Mouse (Mus musculus) cerebellum, adult 9-10 months (tissue): ENCODE results near the gene Habp4.

Source experiments
- DNase-seq: peaks from one replicate; pipeline ENCODE4 v3.0.0; 2022

The Habp4 gene

DNA sequence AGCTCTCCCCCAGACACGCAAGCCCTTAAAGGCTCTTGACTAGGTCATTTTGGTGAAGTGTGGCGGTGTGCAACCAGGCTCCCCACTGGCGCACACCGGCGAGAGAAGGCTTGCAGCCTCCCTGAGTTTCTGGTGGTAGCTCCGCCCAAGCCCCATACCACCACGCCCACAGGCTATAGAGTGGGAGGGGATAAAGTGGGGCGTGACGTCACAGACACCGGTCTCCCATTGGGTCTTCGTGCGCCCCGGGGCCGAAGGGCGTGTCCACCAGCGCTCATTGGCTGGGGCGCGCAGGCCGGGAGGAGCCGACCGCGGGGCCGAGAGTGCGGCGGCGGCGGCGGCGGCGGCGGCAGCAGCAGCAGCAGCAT lies at the start of gene Habp4:
Habp4 (plus strand) TSS at position 277 of the 368 bp plus-strand sequence.
- peak; percentile 99 for DNase-seq

DNA sequence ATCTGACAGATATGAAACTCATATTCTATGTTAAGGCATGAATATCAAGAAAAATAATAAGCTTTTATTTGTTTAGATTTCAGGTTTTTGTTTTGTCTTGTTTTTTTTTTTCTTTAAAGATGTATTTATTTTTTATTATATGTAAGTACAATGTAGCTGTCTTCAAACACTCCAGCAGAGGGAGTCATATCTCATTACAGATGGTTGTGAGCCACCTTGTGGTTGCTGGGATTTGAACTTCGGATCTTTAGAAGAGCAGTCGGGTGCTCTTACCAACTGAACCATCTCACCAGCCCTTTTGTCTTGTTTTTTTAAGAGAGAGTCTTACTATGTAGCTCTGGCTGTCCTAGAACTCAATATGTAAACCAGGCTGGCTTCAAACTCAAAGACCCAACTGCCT lies 44.2 kb upstream of the Habp4 start:
- no peak for DNase-seq

DNA sequence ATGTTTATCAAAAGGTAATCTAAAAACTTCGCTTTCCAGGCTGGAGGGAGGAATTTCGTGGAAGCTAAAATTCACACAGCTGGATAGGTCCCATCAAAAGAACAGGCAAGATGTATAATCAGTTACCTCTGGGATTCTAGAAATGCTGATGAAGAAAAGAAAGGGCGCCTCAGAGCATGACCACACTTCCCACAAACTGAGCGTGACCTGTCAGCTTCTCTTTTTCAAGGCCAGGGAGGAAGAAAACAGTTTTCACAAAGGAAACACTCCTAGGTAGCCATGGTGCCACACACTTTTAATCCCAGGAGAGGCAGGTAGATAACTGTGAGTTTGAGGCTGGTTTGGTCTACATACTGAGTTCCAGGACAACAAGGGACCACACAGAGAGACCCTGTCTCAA lies 40.9 kb upstream of the Habp4 start:
- no peak for DNase-seq

DNA sequence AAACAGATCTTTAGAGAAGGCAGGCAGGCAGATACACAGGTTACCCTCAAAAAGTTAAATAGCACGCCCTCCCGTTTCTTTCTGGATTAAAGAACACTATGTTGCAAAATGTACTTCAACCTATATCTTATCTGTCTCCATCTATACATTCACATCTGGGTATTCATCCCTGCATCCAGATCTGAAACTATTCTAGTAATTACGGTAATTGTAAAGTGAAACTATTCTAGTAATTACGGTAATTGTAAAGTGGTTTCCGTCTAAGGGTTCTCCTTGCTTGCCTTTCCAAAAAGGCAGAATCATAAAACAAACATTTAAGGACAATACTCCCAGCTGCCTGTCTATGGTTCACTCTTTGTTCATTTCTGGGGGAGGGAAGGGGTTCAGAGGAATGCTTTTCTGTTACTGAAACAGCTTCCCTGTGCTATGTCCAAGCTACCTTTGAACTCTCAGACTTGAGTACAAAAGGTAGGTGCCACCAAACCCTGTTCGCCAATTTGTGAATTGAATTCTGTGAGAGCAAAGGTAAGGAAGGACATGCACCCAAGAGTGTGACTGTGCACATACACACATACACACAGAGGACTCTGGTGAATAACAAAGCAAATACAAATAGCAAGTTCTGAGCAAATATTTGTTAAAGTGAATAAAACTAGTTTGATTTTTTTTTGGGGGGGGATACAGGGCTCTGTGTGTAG lies 38.0 kb upstream of the Habp4 start:
- no peak for DNase-seq

DNA sequence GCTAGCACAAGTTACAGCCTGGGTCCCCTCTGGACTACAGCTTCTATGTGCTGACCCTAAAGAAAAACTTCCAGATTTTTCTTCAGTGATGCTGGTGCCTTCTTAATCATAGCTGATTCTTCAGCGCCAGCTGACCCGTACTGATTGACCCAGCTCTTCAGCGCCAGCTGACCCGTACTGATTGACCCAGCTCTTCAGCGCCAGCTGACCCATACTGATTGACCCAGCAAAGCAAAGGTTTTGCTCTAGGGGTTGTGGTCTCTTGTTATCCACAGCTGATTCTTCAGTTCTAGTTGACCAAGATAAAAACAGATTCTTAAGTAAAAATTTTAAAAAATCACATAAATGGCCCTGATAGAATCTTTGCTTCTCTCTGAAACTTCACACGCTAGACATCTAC lies 36.7 kb upstream of the Habp4 start:
- DNase-seq, result no peak

DNA sequence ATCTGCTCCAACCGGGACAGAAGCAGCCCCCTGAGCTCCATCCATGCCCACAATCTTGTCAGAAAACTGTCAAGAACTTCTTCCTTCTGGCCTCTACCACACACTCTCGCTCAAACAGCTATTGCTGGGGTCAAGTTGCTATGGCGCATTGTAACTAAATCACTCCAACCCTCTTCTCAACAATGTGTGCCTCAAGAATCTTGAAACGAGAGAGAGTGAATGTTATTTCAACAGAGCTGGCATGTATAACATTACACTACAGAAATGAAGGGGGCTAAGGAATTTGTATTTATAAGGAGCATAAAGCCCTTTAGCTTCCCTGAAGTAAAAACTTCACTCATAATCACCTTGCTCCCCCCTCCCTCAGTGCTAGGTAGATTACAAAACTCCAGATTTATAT lies 35.3 kb upstream of the Habp4 start:
- DNase-seq, result no peak

DNA sequence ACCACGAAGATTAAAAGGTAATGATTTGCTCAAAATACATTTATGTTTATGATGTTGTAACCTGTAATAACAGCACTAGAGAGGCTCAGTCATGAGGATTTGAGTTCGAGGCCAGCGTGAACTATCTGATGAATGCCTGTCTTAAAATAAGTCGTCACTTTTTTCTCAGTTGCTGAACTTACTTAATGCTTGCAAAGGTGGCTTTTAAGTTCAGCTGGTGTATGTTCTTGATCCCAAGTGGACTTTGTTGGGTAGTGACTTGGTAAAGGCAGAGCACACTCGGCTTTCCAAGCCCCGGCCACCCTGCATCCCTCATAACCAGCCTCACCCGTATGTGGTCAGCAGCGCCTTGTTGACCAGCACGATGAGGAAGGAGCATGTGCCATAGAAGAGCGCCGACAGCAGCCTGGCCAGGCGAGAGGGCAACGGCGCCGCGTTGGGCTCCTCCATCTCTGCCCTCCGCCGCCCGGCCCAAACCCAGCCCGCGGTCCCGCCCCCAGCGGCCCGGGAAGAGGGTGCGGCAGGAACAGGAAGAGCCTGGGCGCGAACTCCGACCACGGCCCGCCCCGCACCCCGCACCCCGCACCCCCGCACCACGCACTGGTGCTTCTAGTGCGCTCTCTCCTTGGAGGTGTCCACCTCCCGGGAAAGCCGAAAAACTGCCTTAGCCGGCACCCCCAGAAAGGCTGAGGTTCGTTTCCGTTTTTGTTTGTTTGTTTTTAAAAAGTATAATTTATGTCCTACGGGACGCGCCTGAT lies 32.6 kb upstream of the Habp4 start, which contains the start of gene Slc35d2:
Slc35d2 (minus strand) TSS at position 511 of the 758 bp plus-strand sequence.
- DNase-seq, result no peak

DNA sequence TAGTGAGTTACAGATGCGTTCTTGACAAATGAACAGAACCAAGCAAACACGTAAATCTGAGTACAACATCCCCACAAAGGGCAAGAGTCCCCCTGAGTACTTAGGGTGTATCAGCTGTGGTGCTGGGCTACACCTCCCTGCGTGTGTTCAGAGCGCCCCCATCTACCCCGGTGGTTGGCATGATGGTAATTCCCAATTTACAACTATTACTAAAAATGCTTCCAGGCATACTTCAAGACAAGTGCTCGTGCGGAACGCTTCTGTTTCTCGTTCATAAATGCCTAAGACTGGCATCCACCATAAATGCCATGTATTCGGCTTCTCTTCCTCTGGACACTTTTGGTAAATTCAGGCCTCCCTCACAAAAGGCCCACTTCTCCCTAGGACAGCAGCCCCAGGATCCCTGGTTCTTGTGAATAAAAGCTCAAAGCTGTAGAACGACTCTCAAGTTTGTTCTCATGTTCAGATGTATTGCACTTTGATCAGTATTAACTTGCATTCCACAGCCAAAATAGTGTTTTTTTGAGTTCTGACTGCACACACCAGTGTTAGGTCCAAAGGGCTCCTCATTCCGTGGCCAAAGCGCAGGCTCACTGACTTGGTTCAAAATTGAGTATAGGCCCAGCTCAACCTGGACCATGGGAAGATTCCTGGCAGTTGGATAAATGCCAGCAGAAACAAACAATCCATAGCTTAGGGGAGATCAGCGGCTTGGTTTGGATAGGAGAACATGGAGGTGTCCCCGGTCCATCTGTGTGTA lies 31.8 kb upstream of the Habp4 start:
- peak; percentile 16 for DNase-seq

DNA sequence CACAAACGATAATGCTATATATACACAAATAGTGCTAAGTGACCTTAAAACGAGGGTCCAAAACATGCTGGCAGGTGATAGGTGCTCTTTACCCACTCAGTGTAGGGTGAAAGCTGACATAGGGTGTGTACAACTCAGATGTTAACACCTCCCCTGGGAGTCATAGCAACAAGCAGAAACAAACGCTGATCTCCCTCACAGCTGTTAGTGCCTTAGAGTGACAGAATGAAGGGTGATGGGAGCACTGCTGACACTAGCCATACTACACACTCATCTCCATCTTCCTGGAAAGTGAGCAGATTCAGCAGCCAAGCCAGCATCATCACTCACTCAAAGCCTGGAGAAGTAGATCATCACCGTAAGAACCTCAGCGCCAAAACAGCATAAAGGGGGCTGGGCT lies 11.5 kb upstream of the Habp4 start:
- DNase-seq, result no peak

DNA sequence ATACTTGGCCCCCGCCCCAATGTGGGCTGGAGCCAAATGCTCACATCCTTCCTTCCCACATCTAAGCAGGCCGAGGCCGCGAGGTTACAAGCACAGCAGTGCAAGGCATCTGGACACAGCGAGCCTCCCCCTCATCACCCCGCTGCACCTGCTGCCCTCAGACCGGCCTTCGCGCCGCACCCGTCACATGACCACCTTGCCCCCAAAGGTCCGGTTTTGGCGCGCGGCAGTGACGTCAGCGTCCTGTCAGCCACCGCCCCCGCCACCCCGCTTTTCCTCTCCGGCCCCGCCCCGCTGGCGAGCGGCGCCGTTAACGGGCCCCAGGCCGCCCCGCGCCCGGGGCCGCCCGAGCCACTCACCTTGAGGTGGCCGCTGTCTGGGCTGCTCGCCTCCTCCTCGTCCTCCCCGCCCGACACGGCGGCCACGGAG lies 9.4 kb upstream of the Habp4 start:
- peak; percentile 84 for DNase-seq

DNA sequence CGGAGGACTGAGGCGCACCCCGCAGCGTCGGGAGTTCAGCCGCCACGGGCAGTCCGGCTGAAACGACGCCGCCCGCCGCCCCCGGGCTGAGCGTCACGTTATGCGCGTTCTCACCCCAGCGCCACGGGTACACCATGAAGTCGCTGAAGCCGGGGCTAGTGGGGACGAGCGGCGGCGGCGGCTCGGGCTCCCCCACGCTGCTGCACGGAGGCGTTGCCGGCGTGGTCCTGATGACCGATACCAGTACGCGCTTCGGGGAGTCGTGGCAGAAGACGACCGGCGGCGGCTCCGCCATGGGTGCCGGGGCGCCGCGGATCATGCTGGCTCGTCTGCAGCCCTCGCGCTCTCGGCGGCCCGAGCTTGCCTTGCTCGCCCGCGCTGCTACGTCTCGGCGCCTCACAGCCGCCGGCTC lies 8.9 kb upstream of the Habp4 start:
- no peak for DNase-seq

DNA sequence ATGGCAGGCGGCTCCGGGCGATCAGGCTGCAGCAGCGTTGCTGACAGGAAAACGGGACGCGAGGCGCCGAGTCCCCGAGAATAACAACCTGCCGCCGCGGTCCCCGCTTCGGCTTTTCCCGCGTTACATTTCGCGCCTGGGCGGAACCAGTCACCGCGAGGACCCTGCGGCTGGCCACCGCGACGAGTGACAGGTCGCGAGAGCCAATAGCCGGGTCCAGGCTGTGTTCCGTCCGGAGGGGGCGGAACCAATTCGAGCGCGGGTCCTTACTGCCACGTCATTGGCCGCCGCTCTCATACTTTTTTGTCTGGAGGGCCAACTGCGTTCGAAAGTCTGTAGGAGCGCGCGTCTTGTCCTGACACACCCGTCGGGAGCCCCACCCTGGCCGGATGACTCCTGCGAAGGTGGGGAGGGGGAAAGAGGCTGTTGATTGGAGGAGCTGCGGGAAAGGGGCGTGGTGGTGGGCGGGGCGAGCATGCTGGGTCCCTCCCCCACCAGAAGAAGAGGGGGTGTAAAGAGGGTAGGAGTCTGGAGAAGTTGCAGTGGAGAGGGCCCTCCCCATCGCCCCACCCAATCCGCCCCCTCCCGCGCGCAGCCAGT lies 8.4 kb upstream of the Habp4 start, which contains the start of gene Zfp367:
Zfp367 (minus strand) TSS at position 120 of the 600 bp plus-strand sequence.
- DNase-seq, result peak; percentile 94

DNA sequence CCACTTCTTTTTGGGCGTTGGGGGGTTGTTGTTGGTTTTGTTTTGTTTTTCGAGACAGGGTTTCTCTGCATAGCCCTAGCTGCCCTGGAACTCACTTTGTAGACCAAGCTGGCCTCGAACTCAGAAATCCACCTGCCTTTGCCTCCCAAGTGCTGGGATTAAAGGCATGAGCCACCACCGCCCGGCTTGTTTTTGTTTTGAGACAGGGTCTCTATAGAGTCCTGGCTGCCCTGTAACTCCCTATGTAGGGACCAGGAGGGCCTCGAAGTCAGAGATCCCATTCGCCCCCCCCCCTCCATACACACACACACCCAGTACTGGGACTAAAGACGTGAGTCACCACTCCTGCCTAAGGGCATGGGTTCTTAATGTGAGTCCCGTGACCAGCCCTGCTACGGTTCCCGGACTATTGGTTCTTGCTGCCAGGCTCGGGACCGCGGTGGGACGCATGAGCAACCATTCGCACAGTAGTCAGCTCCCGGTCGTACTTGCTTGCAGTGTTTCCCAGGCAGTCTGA lies 7.8 kb upstream of the Habp4 start:
- DNase-seq, result peak; percentile 62

DNA sequence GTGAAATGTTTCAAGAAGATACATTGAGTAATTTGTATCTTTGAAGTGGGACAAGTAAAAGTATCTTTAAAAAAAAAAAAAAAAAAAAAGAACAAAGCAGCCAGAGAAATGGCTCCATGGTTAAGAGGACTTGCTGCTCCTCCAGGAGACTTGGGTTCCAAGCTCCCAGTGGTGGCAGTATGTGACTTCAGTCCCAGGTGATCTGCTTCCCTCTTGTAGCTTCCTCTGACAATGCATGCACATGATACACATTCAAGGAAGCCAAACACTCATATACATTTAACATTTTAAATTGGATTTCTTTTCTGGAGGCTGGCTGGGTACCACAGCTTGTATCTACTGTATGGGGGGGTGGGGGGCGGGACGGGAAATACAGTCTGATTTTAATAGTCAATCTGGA lies 7.0 kb upstream of the Habp4 start:
- no peak for DNase-seq

DNA sequence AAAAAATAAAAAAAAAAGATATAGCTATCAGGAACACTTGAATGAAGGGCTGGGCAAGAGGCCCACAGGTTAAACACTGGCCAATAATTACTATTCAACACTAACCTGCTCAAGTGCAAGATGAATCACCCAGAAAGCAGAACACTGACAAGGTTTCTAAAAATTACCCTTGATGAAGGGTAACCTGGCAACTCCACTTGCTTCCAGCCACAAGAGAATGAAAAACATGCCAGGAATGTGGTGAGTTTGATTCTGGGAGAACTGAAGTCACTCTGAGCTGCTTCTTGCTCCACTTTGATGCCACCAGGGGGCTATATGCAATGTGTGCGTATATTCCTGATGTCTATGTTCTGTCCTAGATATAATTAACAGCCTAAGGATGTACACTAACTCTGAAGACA lies 6.5 kb upstream of the Habp4 start:
- DNase-seq, result no peak

DNA sequence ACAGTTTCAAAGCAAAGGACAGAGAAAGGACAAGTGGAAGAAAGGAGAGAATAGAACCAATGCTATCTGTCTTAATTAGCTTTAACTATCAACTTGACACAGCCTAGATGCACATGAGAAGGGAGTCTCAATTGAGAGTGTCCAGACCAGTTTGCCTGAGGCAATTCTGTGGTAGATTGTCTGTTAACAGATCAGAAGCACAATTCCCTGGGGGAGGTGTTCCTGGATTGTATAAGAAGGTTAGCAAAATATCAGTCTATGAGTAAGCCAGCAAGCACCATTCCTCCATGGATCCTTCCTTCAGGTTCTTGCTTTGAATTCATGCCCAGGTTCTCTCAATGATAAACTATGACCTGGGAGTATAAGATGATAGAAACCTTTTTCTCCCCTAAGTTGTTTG lies 4.7 kb upstream of the Habp4 start:
- no peak for DNase-seq

DNA sequence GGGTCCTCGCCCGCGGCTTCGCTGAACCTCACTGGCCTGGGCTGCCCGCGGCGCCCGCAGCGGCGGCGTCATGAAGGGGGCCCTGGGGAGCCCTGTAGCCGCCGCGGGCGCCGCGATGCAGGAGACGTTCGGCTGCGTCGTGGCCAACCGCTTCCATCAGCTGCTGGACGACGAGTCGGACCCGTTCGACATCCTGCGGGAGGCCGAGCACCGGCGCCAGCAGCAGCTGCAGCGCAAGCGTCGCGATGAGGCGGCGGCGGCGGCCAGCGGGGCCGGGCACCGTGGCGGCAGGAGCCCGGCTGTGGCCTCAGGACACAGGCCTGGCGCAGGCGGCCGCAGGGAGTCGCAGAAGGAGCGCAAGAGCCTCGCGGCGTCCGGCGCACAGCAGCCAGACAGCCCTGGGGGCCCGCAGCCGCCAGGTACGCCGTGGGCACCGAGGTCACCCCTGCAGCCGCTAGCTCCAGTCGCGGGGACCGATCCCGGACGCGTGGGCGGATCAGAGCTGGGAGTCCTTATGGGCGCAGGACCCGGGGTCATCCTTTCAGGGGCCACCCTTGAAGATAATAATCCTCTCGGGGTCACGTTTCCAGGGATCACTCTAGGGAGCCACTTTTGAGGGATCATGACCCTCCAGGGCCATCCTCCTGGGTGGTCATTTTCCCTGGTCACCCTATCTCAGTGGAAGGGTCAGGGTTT lies 440 bp downstream of the Habp4 start:
- peak; percentile 61 for DNase-seq

DNA sequence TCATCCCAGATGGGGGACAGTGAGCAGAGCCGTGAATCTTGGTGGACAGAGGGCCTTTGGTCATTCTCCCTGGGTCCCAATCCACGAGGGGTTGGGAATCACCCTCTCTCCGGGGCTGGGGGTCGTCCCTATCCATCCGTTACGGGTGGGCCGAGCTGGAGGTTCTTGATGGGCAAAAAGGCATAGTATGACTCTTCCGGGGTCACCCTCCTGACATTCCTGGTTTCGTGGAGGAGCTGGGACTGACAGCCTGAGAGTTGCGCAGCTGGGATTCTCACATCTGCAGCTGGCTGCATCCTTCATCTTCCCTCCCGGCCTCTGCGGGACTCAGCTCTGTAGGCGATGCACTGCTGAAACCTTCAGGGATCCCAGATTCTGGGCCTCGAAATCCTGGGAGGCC lies 1.0 kb downstream of the Habp4 start:
- DNase-seq, result no peak

DNA sequence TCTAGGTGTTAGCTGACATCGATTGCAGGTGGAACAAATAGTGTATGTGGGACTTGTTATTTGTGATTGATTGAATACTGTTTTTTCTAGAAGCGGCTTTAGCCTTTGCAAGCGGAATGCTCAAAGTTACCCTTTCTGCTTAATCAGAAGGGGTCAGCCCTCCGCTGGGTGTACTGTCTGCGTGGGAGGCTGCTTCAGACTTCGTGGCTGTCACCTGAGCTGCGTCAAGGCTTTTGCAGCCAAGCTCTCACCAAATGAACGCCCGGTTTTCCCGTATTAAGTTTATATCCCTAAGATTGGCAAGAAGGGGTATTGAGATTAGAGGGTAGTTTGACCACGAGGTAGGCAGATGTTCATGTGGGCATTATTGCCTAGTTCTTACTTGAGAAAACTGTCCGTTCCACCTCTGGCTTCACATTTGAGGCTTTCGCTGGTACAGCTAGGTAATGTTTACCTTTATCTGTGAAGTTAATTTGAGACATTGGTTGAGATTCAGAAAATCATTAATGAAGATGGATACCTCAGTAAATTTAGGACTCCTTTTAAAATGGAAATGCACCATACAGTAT lies 1.6 kb downstream of the Habp4 start:
- DNase-seq, result no peak

DNA sequence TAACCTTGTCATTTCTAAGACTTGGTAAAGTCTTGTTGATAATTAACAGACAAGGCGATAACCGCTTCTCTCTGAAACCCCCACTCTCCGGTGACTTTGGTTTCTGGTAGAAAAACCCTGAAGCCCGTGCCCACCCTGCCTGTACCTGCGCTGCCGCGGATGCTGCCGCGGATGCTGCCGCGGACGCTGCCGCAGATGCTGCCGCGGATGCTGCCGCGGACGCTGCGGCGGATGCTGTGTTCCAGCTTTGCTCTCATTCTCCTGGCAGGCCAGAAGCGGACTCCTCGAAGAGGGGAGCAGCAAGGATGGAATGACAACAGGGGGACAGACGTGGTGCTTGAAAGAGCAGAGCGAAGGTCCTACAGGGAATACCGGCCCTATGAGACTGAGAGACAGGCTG lies 8.1 kb downstream of the Habp4 start:
- DNase-seq, result no peak

DNA sequence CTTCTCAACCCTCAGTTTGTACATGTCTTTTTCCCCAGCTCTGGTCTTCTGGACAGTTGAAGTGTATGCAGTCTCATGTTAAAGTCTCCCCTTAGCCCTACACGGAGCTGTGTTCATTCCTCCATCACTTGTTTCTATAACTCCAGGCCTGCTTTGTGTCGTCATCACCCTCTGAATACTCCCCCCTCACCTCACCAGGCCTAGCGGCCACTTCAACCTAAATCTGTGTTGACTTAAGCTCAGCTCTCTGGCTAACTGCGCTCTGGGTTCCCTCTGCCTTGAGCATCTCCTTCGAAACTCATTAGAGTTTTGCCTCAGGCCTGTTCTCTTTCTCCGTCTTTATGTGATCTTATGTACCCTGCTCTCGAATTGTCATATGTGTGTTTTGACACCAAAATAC lies 16.4 kb downstream of the Habp4 start:
- DNase-seq, result no peak
